In the genomic region with DNA sequence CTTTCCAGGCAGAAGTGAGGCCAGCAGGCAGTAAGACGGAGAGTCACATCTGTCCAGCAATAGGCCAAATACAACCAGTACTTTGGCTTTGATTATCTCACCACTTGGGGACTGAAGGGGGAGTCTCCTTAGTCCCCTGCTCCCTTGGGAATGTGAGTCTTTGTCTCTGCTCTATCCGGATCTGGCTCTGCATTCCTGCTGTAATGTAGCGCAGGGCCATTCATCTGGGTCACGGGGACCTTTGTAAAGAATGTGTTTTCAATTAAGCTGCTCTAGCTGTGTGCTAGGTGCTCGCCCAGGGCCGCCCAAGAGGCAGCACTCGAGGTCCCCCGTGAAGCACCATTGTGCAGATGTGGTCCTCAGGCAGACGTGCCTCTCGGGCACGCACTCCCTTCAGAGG, we compare ENCODE assay signal across 19 mouse cellular contexts. TPM values are rescaled to one million over a fixed set of nuclear protein-coding genes. Genes with fewer than 3 reads are reported as not detected.
A peak's percentile ranks its signal among the peaks of the same experiment; 100 is the strongest.
DNase-seq lines count a peak whose midpoint lies in the region; ATAC-seq and TF ChIP-seq lines count a peak whose summit lies in the region.
"Had no signal": no experiment of that assay in that cellular context is flagged by ENCODE, and none has a peak within 500 bp of the region (broad histone marks: within the 10 kb centered on the region; RNA-seq: fewer than 3 reads in every experiment).

No protein-coding gene starts in this region.

- DNase-seq in neural tube, embryonic 10.5 days (ENCODE audit: extremely low spot score, low spot score): peak; percentile 18
- peak; percentile 51 for DNase-seq in embryonic facial prominence, embryonic 14.5 days (ENCODE audit: low spot score)
- peak; percentile 15 for DNase-seq in hindbrain, postnatal 0 days (ENCODE audit: low spot score)
- DNase-seq in ovary, postnatal 14 days (ENCODE audit: low spot score): no peak
- no peak for DNase-seq in cerebellum, adult 2 months
- no peak for DNase-seq in ovary, adult 18-20 months (ENCODE audit: low spot score)
- DNase-seq: adrenal gland, postnatal 14 days; kidney, adult 18-20 months; liver, embryonic 13.5 days; lung, postnatal 10 days; thymus, postnatal 36 days had no signal

- H3K9ac ChIP-seq in neural tube, embryonic 15.5 days (replicated peaks): no peak overlapping the region
- no peak overlapping the region for H3K9ac ChIP-seq in embryonic facial prominence, embryonic 14.5 days (ENCODE audit: low read depth, low read length)
- H3K9ac ChIP-seq in hindbrain, postnatal 0 days (replicated peaks; ENCODE audit: low read length): no peak overlapping the region
- H3K9ac ChIP-seq: liver, embryonic 13.5 days; stomach, embryonic 15.5 days had no signal

- H3K36me3 ChIP-seq in neural tube, embryonic 15.5 days: no peaks in the 10 kb centered on the region
- no peaks in the 10 kb centered on the region for H3K36me3 ChIP-seq in embryonic facial prominence, embryonic 14.5 days (ENCODE audit: control insufficient read depth, insufficient read depth, low read length)
- H3K36me3 ChIP-seq in hindbrain, postnatal 0 days (ENCODE audit: insufficient read depth, low read length): no peaks in the 10 kb centered on the region
- H3K36me3 ChIP-seq: liver, embryonic 13.5 days; stomach, embryonic 15.5 days had no signal

- no peak overlapping the region for H3K4me2 ChIP-seq in neural tube, embryonic 15.5 days
- H3K4me2 ChIP-seq in embryonic facial prominence, embryonic 14.5 days (ENCODE audit: low read depth, low read length): no peak overlapping the region
- no peak overlapping the region for H3K4me2 ChIP-seq in hindbrain, postnatal 0 days (ENCODE audit: low read depth, low read length)
- H3K4me2 ChIP-seq: liver, embryonic 13.5 days; stomach, embryonic 15.5 days had no signal

- no peak overlapping the region for H3K27ac ChIP-seq in neural tube, embryonic 15.5 days (replicated peaks)
- no peak overlapping the region for H3K27ac ChIP-seq in embryonic facial prominence, embryonic 14.5 days (replicated peaks; ENCODE audit: low read depth, low read length)
- no peak overlapping the region for H3K27ac ChIP-seq in hindbrain, postnatal 0 days
- H3K27ac ChIP-seq in cerebellum, adult 2 months (ENCODE audit: insufficient read depth, low read length): no peak overlapping the region
- H3K27ac ChIP-seq: liver, embryonic 13.5 days; stomach, embryonic 15.5 days had no signal

- no peak overlapping the region for H3K4me3 ChIP-seq in neural tube, embryonic 15.5 days (replicated peaks)
- no peak overlapping the region for H3K4me3 ChIP-seq in embryonic facial prominence, embryonic 14.5 days (ENCODE audit: low read depth, low read length)
- H3K4me3 ChIP-seq in hindbrain, postnatal 0 days (ENCODE audit: low read length): no peak overlapping the region
- H3K4me3 ChIP-seq in cerebellum, adult 2 months (replicated peaks; ENCODE audit: insufficient read depth, low read depth, low read length): no peak overlapping the region
- H3K4me3 ChIP-seq: liver, embryonic 13.5 days; stomach, embryonic 15.5 days had no signal

- TF ChIP-seq CTCF in hindbrain, postnatal 0 days (IDR thresholded peaks at IDR 0.05; ENCODE audit: low read depth): no peak
- TF ChIP-seq CTCF in cerebellum, adult 2 months (IDR thresholded peaks at IDR 0.05; ENCODE audit: borderline replicate concordance, insufficient read depth, low read depth, low read length): no peak

- no peak for ATAC-seq in neural tube, embryonic 15.5 days (ENCODE audit: low FRiP score)
- no peak for ATAC-seq in embryonic facial prominence, embryonic 14.5 days (ENCODE audit: low read depth)
- ATAC-seq in hindbrain, postnatal 0 days: no peak
- ATAC-seq: Patski had no signal

- WGBS in neural tube, embryonic 15.5 days: 39% methylated on average over 11 of the region's 11 CpGs
- WGBS in embryonic facial prominence, embryonic 14.5 days: 25% methylated on average over 11 of the region's 11 CpGs
- 38% methylated on average over 11 of the region's 11 CpGs for WGBS in hindbrain, postnatal 0 days
- WGBS in cerebellum, adult 2 months: 42% methylated on average over 11 of the region's 11 CpGs

- no peak for TF ChIP-seq POLR2A in cerebellum, adult 2 months (IDR thresholded peaks at IDR 0.05; ENCODE audit: borderline replicate concordance, insufficient read depth, low read length)

- no peaks in the 10 kb centered on the region for H3K4me1 ChIP-seq in neural tube, embryonic 15.5 days
- H3K4me1 ChIP-seq in embryonic facial prominence, embryonic 14.5 days (ENCODE audit: control insufficient read depth, insufficient read depth, low read length): 0 out of 2 replicates have a peak, but pooled peaks cover 6% of the 10 kb centered on the region
- H3K4me1 ChIP-seq in hindbrain, postnatal 0 days (ENCODE audit: insufficient read depth, low read length): no peaks in the 10 kb centered on the region
- H3K4me1 ChIP-seq in cerebellum, adult 2 months (ENCODE audit: control insufficient read depth, insufficient read depth, low read length): no peaks in the 10 kb centered on the region
- H3K4me1 ChIP-seq: liver, embryonic 13.5 days; stomach, embryonic 15.5 days had no signal

- no peaks in the 10 kb centered on the region for H3K9me3 ChIP-seq in neural tube, embryonic 15.5 days (replicated peaks)
- H3K9me3 ChIP-seq in embryonic facial prominence, embryonic 14.5 days (ENCODE audit: control insufficient read depth, low read length): no peaks in the 10 kb centered on the region
- no peaks in the 10 kb centered on the region for H3K9me3 ChIP-seq in hindbrain, postnatal 0 days (ENCODE audit: low read length)
- H3K9me3 ChIP-seq: liver, embryonic 13.5 days; stomach, embryonic 15.5 days had no signal

- 0 out of 2 replicates have a peak, but pooled peaks cover 13% of the 10 kb centered on the region for H3K27me3 ChIP-seq in neural tube, embryonic 15.5 days (replicated peaks)
- H3K27me3 ChIP-seq in embryonic facial prominence, embryonic 14.5 days (replicated peaks; ENCODE audit: control insufficient read depth, insufficient read depth, low read length): no peaks in the 10 kb centered on the region
- H3K27me3 ChIP-seq in hindbrain, postnatal 0 days (ENCODE audit: insufficient read depth, low read length): no peaks in the 10 kb centered on the region; the same call in 1 of the 2 replicates
- no peaks in the 10 kb centered on the region for H3K27me3 ChIP-seq in cerebellum, adult 2 months (ENCODE audit: control insufficient read depth, insufficient read depth, low read length)
- H3K27me3 ChIP-seq: liver, embryonic 13.5 days; stomach, embryonic 15.5 days had no signal

RNA-seq across cellular contexts. Expression of a gene that starts 44.6 kb away (rescaled TPM):
- not detected in 2 replicates for polyA plus RNA-seq in neural tube, embryonic 15.5 days (2015; fragmentation: Nextera tagmentation; extraction: Ambion mirVana)
- polyA plus RNA-seq in embryonic facial prominence, embryonic 14.5 days (2014; fragmentation: Nextera tagmentation; extraction: Ambion mirVana): not detected in 2 replicates
- 0.36 and 0.63 TPM in 2 replicates for total RNA-seq in hindbrain, postnatal 0 days (2014; rRNA removed)
- polyA plus RNA-seq in hindbrain, postnatal 0 days (2015; fragmentation: Nextera tagmentation; extraction: Ambion mirVana): not detected in 2 replicates
- polyA plus RNA-seq in cerebellum, adult 2 months (2012; rRNA removed): not detected in 2 replicates
- total RNA-seq: adrenal gland, postnatal 14 days; granulocyte monocyte progenitor cell, adult 5-6 weeks; left cerebral cortex, postnatal 10 days had no signal
- polyA plus RNA-seq: cortical plate, adult 2 months; heart, postnatal 0 days; large intestine, adult 2 months; liver, embryonic 13.5 days; Patski had no signal

Comparison
In these comparisons a context has a peak if more than half of its experiments do, and no peak if none do; other contexts are left out.
1. DNase-seq: peak in neural tube, embryonic 10.5 days (single experiment), embryonic facial prominence, embryonic 14.5 days (single experiment) and hindbrain, postnatal 0 days (single experiment); none in ovary, postnatal 14 days (single experiment), cerebellum, adult 2 months (0 of 2) and ovary, adult 18-20 months (single experiment).